Mouse (Mus musculus): ENCODE data around the gene Lysmd1. TPM values are rescaled to one million over a fixed set of nuclear protein-coding genes. Genes with fewer than 3 reads are reported as not detected.

The Lysmd1 gene
- polyA plus RNA-seq, 1 experiment from 2014 or later: 18.5 TPM

GRCm38 (mm10) chr3:95178948-95179347 is 45.1 kb downstream of the Lysmd1 start:
- Histone ChIP-seq H3K4me3 (no peak overlapping the region), H3K27ac (no peak overlapping the region), H3K9ac (no peak overlapping the region), H3K4me2 (no peak overlapping the region), H3K4me1 (peaks cover 4% of the 10 kb centered on the region), H3K9me3 (no peaks in the 10 kb centered on the region), H3K36me3 (peaks cover 12% of the 10 kb centered on the region), H3K27me3 (peaks cover 3% of the 10 kb centered on the region; the same call in 1 of the 2 replicates)
- no peak for ATAC-seq (ENCODE audit: insufficient number of reproducible peaks, low FRiP score, low TSS enrichment, low read depth)
- 80% methylated on average over 5 of the region's 5 CpGs for WGBS

GRCm38 (mm10) chr3:95179890-95180289 is 46.0 kb downstream of the Lysmd1 start:
- 65% methylated on average over 3 of the region's 3 CpGs for WGBS
- Histone ChIP-seq H3K4me2 (no peak overlapping the region), H3K4me1 (no peaks in the 10 kb centered on the region), H3K27me3 (no peaks in the 10 kb centered on the region), H3K4me3 (no peak overlapping the region), H3K9me3 (no peaks in the 10 kb centered on the region), H3K36me3 (peaks cover 22% of the 10 kb centered on the region), H3K27ac (no peak overlapping the region), H3K9ac (no peak overlapping the region)
- no peak for ATAC-seq (ENCODE audit: insufficient number of reproducible peaks, low FRiP score, low TSS enrichment, low read depth)

- no peak overlapping the region for H3K4me2 ChIP-seq
- H3K9ac ChIP-seq: no peak overlapping the region
- no peaks in the 10 kb centered on the region for H3K4me1 ChIP-seq
- H3K27me3 ChIP-seq: no peaks in the 10 kb centered on the region
- H3K9me3 ChIP-seq: no peaks in the 10 kb centered on the region
- peaks cover 41% of the 10 kb centered on the region for H3K36me3 ChIP-seq
- ATAC-seq (ENCODE audit: insufficient number of reproducible peaks, low FRiP score, low TSS enrichment, low read depth): no peak
- WGBS: 72% methylated on average over 1 of the region's 1 CpGs
- H3K4me3 ChIP-seq: no peak overlapping the region
- H3K27ac ChIP-seq: no peak overlapping the region
These were observed 48.0 kb downstream of the Lysmd1 start for GRCm38 (mm10) chr3:95181841-95182240.

- H3K36me3 ChIP-seq: peaks cover 71% of the 10 kb centered on the region
- H3K27ac ChIP-seq: no peak overlapping the region
- H3K9me3 ChIP-seq: no peaks in the 10 kb centered on the region
- H3K9ac ChIP-seq: no peak overlapping the region
- 88% methylated on average over 9 of the region's 9 CpGs for whole genome bisulfite sequencing
- no peak for ATAC-seq (ENCODE audit: insufficient number of reproducible peaks, low FRiP score, low TSS enrichment, low read depth)
- H3K4me3 ChIP-seq: no peak overlapping the region
- H3K4me2 ChIP-seq: no peak overlapping the region
- H3K4me1 ChIP-seq: no peaks in the 10 kb centered on the region
- no peaks in the 10 kb centered on the region for H3K27me3 ChIP-seq
These were observed 51.1 kb downstream of the Lysmd1 start for GRCm38 (mm10) chr3:95184796-95185577.

GRCm38 (mm10) chr3:95186100-95186499 is 52.2 kb downstream of the Lysmd1 start:
- Histone ChIP-seq H3K36me3 (peaks cover 77% of the 10 kb centered on the region), H3K27ac (no peak overlapping the region), H3K27me3 (no peaks in the 10 kb centered on the region), H3K9ac (no peak overlapping the region), H3K4me3 (no peak overlapping the region), H3K4me1 (no peaks in the 10 kb centered on the region), H3K9me3 (no peaks in the 10 kb centered on the region), H3K4me2 (no peak overlapping the region)
- no peak for ATAC-seq (ENCODE audit: insufficient number of reproducible peaks, low FRiP score, low TSS enrichment, low read depth)
- WGBS: 88% methylated on average over 2 of the region's 2 CpGs

- no peak overlapping the region for H3K9ac ChIP-seq
- H3K4me2 ChIP-seq: no peak overlapping the region
- no peaks in the 10 kb centered on the region for H3K27me3 ChIP-seq
- H3K4me3 ChIP-seq: no peak overlapping the region
- no peaks in the 10 kb centered on the region for H3K4me1 ChIP-seq
- no peak overlapping the region for H3K27ac ChIP-seq
- ATAC-seq (ENCODE audit: insufficient number of reproducible peaks, low FRiP score, low TSS enrichment, low read depth): no peak
- H3K36me3 ChIP-seq: peaks cover 82% of the 10 kb centered on the region
- WGBS: 86% methylated on average over 6 of the region's 6 CpGs
- no peaks in the 10 kb centered on the region for H3K9me3 ChIP-seq
These were observed 53.0 kb downstream of the Lysmd1 start for GRCm38 (mm10) chr3:95186888-95187287.

Small RNA genes lying within 50 kb of the gene (microRNA-seq; reads per million reads assigned to microRNA genes)
- gene Mir8099-1: not detected

Other genes starting within 250 kb of the Lysmd1 start
- gene Psmb4, start 247.1 kb upstream of the Lysmd1 start, polyA plus RNA-seq (2015; fragmentation: Nextera tagmentation; extraction: Ambion mirVana): 312 and 330 TPM in 2 replicates
- gene Selenbp1, start 201.0 kb upstream of the Lysmd1 start, polyA plus RNA-seq (2015; fragmentation: Nextera tagmentation; extraction: Ambion mirVana): 51.9 and 57.7 TPM in 2 replicates
- 8.0 and 8.2 TPM in 2 replicates for gene Rfx5, start 180.0 kb upstream of the Lysmd1 start, polyA plus RNA-seq (2015; fragmentation: Nextera tagmentation; extraction: Ambion mirVana)
- 26.8 and 29.1 TPM in 2 replicates for gene Pi4kb, start 159.4 kb upstream of the Lysmd1 start, polyA plus RNA-seq (2015; fragmentation: Nextera tagmentation; extraction: Ambion mirVana)
- 16.8 and 20.2 TPM in 2 replicates for gene Zfp687, start 118.6 kb upstream of the Lysmd1 start, polyA plus RNA-seq (2015; fragmentation: Nextera tagmentation; extraction: Ambion mirVana)
- 253 and 271 TPM in 2 replicates for gene Psmd4, start 91.5 kb upstream of the Lysmd1 start, polyA plus RNA-seq (2015; fragmentation: Nextera tagmentation; extraction: Ambion mirVana)
- gene Pip5k1a, start 27.2 kb upstream of the Lysmd1 start, polyA plus RNA-seq (2015; fragmentation: Nextera tagmentation; extraction: Ambion mirVana): 19.4 and 22.0 TPM in 2 replicates
- gene Vps72, start 23.1 kb upstream of the Lysmd1 start, polyA plus RNA-seq (2015; fragmentation: Nextera tagmentation; extraction: Ambion mirVana): 139 and 141 TPM in 2 replicates
- gene Tmod4, start 9.6 kb upstream of the Lysmd1 start, polyA plus RNA-seq (2015; fragmentation: Nextera tagmentation; extraction: Ambion mirVana): 4.2 and 12.9 TPM in 2 replicates
- 61.2 and 67.2 TPM in 2 replicates for gene Scnm1, start 77 bp upstream of the Lysmd1 start, polyA plus RNA-seq (2015; fragmentation: Nextera tagmentation; extraction: Ambion mirVana)
- 6.1 and 7.1 TPM in 2 replicates for gene Tnfaip8l2, start 8.3 kb downstream of the Lysmd1 start, polyA plus RNA-seq (2015; fragmentation: Nextera tagmentation; extraction: Ambion mirVana)
- gene Sema6c, start 26.4 kb downstream of the Lysmd1 start, polyA plus RNA-seq (2015; fragmentation: Nextera tagmentation; extraction: Ambion mirVana): 9.3 and 11.2 TPM in 2 replicates
- gene Gabpb2, start 83.8 kb downstream of the Lysmd1 start, polyA plus RNA-seq (2015; fragmentation: Nextera tagmentation; extraction: Ambion mirVana): 8.6 and 10.4 TPM in 2 replicates
- 114 TPM in 2 replicates for gene Cdc42se1, start 94.6 kb downstream of the Lysmd1 start, polyA plus RNA-seq (2015; fragmentation: Nextera tagmentation; extraction: Ambion mirVana)
- 11.5 and 15.5 TPM in 2 replicates for gene Mllt11, start 98.1 kb downstream of the Lysmd1 start, polyA plus RNA-seq (2015; fragmentation: Nextera tagmentation; extraction: Ambion mirVana)
- gene Gm128, start 107.5 kb downstream of the Lysmd1 start, polyA plus RNA-seq (2015; fragmentation: Nextera tagmentation; extraction: Ambion mirVana): 0.53 and 0.76 TPM in 2 replicates
- gene Bnipl, start 117.1 kb downstream of the Lysmd1 start, polyA plus RNA-seq (2015; fragmentation: Nextera tagmentation; extraction: Ambion mirVana): 15.6 and 17.2 TPM in 2 replicates
- 49.8 and 53.1 TPM in 2 replicates for gene Mindy1, start 147.3 kb downstream of the Lysmd1 start, polyA plus RNA-seq (2015; fragmentation: Nextera tagmentation; extraction: Ambion mirVana)
- gene Prune1, start 148.0 kb downstream of the Lysmd1 start, polyA plus RNA-seq (2015; fragmentation: Nextera tagmentation; extraction: Ambion mirVana): 22.7 and 31.6 TPM in 2 replicates
- gene Anxa9, start 173.1 kb downstream of the Lysmd1 start, polyA plus RNA-seq (2015; fragmentation: Nextera tagmentation; extraction: Ambion mirVana): 12.5 and 15.1 TPM in 2 replicates
- 154 and 157 TPM in 2 replicates for gene Cers2, start 180.7 kb downstream of the Lysmd1 start, polyA plus RNA-seq (2015; fragmentation: Nextera tagmentation; extraction: Ambion mirVana)
- 35.9 and 36.9 TPM in 2 replicates for gene Setdb1, start 223.1 kb downstream of the Lysmd1 start, polyA plus RNA-seq (2015; fragmentation: Nextera tagmentation; extraction: Ambion mirVana)

All from limb, embryonic 15.5 days (tissue).